Mouse (Mus musculus) cerebellum, adult 18-20 months (tissue): ENCODE results near the gene Adamtsl1.

Experiments used
- DNase-seq, 2 experiments: peaks; one replicate each; pipeline ENCODE4 v3.0.0; 2021

Adamtsl1 gene

DNA sequence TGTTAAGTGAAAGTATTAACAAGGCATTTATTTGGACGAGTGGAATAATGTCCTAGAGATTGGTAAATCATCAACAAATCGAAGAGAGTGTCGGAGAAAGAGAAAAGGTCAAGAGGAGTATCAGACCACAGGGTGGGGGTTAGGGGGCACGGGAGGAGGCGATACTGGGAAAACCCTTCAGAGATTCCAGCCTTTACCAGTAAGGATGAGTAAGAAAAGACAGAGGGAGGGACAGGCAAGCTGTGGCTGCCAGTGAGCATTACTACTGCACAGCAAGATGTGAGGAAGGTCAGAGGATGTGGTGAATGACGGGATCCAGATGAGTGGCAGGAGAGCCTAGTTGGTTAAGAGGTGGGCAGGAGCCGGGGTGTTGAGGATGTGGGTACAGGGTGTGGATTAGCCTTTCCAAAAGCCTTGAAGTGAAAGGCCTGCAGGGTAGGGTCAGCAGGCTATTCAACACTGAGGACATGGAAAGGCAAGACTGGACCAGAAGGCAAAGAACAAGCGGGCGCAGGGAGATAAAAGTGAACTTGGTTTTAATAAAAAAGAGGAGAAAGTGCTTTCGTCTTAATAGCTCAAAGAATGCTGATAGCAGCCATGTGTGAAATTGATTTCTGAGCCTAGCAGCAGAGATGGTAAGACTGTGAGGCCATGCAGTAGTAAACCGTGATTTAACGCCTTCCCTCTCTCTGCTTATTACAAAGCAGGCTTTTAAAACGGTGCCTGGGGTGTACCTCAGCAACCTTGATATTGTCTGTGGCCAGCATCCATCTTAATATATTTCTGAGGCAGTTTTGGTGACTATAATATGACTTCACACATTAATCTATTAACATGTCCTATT, 555.1 kb downstream of the Adamtsl1 start:
- no peak for DNase-seq

GRCm38 (mm10) chr4:86074871-86075270, 560.9 kb downstream of the Adamtsl1 start:
- DNase-seq: no peak

GRCm38 (mm10) chr4:86077355-86077754, 563.4 kb downstream of the Adamtsl1 start:
- no peak for DNase-seq

DNA sequence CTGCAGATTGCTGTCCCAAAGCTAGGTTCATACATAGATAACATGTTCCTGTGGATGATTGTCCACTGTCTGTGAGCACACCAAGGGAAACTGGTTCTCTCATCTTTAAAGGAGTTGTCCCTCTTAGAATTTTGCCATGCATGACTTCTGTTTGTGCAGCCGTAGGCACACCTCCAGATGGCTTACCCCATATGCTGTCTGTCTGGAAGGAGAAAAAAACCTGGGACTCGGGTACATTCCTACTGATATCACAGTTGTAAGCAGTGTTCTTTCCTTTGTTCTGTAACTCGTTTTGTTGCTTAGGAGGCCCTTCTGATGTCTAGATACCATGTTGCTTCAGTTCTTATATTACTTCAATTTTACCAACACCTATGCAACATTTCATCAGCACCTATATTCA, 563.9 kb downstream of the Adamtsl1 start:
- peak in 1 of 2 experiments; percentile 5 for DNase-seq

DNA sequence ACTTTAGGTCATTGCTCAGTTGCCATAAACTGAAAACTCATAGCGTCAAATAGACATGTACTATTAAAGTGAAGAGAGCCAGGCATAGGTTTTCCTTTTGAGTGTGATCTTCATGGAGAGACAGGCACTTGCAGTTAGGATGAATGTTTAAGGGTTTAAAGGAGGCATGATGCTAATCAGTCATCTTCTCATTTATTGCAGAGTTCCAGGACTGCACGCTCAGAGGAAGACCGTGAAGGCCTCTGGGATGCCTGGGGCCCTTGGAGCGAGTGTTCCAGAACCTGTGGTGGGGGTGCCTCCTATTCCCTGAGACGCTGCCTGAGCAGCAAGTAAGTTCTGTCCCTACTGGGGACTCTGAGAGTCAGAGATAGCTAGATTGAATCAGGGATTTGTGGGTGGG, 573.5 kb downstream of the Adamtsl1 start:
- no peak for DNase-seq

- DNase-seq: no peak
These were observed 589.2 kb downstream of the Adamtsl1 start for GRCm38 (mm10) chr4:86103207-86103606.

DNA sequence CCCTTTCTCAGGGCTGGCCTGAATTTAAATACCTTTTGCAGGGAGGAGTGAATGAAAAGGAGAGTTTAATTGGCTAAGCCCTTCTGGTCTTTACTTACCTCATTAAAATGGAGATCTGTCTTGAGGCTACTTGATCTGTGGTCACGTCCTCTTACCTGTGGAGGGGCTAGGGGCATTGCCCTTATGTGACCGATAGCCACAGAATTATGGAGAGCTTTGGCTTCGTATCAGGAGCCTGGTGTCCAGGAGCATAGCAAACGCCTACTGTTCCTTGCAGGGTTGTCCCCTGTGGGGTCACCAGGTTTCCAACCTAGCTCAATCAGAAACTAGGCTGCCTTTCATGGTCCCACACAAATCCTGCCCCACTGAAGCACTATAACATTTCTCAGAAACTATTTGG, 594.4 kb downstream of the Adamtsl1 start:
- no peak for DNase-seq

- no peak for DNase-seq
These were observed 605.1 kb downstream of the Adamtsl1 start for GRCm38 (mm10) chr4:86119067-86119466.

DNA sequence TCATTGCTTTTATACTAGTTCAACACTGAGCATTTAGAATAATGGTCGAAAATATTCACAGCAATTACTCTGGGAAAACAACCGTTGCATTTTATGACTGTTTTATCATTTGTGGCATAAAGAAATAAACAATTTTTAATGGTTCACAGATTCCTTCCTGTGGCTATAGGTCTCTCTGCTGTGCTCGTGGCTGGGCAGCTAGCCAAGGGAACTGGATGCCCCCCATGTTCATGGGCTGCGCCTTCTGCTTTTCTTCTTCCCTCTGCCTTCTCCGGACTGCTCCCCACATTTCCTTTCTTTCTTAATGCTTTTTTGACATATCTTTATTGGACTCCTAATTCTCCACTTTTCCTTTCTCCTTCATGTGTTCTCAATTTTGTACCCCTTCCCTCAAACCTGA, 608.5 kb downstream of the Adamtsl1 start:
- no peak for DNase-seq

DNA sequence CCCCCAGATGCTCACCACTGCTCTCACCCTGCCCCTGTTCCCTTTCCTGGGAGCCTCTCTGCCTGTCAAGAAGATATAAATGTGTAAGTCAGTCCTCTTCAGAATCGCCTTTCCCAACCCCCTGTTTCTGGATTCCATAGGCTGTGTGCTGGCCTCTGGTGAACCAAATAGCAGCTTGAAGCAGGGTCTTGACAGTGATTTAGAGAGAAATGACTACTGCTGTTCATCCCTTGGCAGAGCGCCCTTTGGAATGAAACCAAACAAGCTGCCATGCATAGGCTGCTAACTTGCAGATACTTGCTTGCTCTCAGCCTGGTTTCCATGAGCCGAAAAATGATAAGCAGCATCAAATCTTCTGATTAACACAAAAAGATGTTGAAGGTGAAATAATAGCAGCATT, 610.4 kb downstream of the Adamtsl1 start:
- DNase-seq: peak; percentile 39 to 44

DNA sequence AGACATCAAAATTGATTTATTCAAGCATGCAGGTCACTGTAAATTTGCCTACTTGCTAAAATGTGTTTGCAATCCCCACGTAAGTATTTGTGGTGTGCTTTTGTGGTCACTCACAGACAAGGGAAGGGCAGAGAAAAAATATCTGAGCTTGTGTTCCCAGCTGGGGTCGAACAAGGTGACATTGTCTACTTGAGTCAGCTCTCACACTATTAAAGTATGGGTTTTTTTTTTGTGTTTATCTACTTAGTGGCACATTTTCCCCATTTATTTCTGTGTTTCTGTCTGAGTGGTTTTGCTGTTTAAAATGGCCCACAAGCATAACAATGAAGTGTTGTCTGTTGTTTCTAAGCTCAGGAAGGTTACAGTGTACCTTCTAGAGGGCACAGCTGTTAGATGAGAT, 612.7 kb downstream of the Adamtsl1 start:
- no peak for DNase-seq

- no peak for DNase-seq
These were observed 644.6 kb downstream of the Adamtsl1 start for GRCm38 (mm10) chr4:86158551-86158950.

DNA sequence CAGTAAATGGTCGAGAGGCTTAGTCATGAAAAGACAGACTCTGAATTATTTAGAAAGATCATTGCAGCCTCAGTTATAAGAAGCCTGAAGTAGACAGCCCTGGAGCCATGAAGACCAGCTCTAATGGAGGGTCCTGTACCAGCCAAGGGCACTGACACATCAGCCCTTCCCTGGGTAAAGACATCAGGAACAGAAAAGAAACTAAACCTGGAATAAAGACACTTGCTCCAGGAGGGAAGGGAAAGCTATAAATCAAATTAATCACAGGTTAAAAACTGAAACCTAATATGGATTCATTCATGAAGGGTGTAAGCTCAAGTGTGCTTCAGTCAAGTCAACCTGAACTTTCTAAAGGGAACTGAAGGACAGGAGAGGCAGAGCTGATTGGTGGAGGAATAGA, 645.4 kb downstream of the Adamtsl1 start:
- DNase-seq: no peak

DNA sequence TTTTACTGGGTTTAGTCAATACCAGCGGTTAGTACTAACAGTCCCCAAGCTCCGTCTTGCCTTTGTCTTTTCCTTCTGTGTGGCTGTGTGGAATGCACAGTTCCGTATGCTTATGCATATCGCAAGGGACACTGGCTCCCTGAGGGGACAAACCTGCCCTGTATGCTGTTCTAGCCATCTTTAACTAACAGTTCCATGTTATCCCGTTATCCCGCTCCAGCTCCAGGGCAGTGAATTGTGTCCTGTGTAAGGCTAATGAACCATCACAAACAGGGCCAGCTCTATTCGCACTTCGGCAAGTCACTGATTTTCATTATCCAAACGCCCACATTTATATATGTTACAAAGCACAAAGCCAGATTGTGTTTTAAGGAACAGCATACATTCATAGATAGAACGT, 656.8 kb downstream of the Adamtsl1 start:
- DNase-seq: no peak

GRCm38 (mm10) chr4:86171461-86171860, 657.5 kb downstream of the Adamtsl1 start:
- DNase-seq: no peak

- no peak for DNase-seq
These were observed 663.5 kb downstream of the Adamtsl1 start for GRCm38 (mm10) chr4:86177471-86177870.

GRCm38 (mm10) chr4:86178116-86178515, 664.1 kb downstream of the Adamtsl1 start:
- no peak for DNase-seq

DNA sequence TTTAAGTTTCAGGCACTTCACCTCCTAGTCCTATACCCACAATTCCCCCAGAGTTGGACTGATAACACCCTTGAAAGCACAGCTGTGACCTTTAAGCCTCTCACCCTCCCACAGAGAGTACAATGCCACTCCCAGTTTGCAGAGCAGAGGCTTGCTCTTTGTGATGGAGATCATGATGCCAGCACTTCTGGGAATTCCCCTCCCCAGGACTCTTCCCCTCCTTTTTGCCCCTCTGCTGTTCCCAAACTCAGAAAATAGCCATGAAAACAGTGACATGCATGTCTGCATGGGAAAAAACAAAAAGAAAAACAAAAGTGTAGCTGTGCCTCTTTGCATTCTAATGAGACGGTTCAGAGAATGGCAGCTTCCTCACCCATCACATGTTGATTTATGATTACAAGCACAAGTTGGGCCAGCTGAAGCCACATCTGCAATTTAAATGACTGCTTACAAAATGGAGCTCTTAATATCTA, 669.8 kb downstream of the Adamtsl1 start:
- no peak for DNase-seq

- DNase-seq: no peak
These were observed 675.9 kb downstream of the Adamtsl1 start for GRCm38 (mm10) chr4:86189853-86190252.

DNA sequence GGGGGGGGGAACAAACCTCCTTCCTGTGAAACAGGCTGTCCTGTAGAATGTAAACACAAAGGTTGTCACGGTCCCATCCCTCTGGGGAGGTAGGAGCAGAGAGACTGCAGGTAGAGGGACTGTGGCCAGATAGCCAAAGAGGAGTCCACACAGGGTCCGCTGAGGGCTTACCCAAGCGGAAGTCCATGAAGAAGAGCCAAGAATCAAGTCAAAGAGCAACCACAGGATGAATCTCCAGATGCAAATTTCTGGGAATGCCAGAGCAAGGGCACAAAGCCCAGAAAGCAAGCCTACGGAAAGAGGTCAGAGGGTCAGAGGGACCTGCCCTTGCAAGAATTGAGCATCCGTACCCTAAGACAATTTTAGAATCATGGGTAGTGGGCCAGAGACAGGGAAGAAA, 677.2 kb downstream of the Adamtsl1 start:
- no peak for DNase-seq

GRCm38 (mm10) chr4:86201766-86202165, 687.8 kb downstream of the Adamtsl1 start:
- DNase-seq: peak; percentile 23 to 37

GRCm38 (mm10) chr4:86203288-86203687, 689.3 kb downstream of the Adamtsl1 start:
- DNase-seq: no peak

DNA sequence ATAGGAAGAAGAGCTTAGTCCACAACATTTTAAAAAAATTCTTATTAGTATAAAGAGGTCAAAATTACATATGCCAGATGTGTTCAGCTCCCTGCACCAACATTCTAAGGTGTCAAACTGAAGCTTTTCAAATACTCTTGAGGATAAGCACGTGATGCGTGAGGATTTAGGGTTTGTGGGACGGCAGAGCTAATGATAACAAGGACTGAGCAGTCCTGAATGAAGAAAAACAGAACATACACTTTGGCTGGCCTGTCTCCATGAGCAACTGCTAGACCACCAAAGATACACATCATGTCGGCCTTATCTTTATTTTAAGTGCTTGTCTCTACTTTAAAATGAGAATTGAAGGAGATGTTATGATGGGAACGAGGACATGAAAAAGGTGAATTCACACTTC, 710.9 kb downstream of the Adamtsl1 start:
- no peak for DNase-seq

DNA sequence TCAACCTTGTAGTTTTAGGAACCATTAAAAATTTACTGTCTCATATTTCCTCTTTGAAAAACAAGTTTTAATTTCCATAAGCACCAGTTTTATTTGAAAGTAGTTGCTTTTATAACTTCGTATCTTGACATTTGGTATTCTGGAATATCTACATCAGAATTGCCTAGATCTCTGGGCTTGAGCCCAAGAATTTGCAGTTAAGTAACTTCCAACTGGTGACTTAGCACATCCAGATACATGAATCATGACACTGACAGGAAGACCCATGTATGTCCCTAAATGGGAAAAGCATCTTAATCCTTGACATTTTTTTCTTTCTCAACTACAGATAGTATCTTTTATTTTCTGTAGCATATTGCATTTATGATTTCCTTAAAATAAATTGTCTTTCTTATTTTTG, 713.1 kb downstream of the Adamtsl1 start:
- no peak for DNase-seq

DNA sequence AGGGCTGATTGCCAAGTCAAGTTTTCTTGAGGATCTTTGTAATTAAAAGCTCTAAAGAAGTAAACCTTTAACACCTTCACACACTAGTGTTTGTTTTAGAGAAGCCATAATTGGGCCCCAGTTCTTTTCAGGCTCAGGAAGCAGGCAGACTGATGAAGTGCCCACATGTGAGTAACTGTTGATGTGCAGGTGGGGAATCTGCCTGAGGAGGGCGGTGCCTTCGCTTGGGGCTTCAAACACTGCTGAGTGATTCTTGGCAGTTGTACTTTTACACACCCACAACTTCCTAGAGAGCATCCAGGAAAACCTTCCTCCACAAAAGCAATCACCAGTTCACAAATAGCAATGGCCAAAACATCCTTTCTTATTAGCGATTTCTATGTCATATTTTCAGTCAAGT, 719.2 kb downstream of the Adamtsl1 start:
- DNase-seq: no peak
